Mouse (Mus musculus) liver, embryonic 13.5 days (tissue): ENCODE data around the gene Samm50. TPM values are rescaled to one million over a fixed set of nuclear protein-coding genes. Genes with fewer than 3 reads are reported as not detected.
"Not testable (repeated sequence)": the region's sequence is repeated elsewhere in the genome, so short reads cannot be mapped to it uniquely, and the experiment has no call there.

ENCODE experiments used
- ATAC-seq: fragments of 200-750 bp; cut with Nextera tagmentation; 2 replicates; pipeline ENCODE4 v1.8.0; 2017; ENCODE audit warnings: low read depth, mild to moderate bottlenecking, moderate number of reproducible peaks, moderate library complexity
- DNase-seq: peaks from one replicate; pipeline ENCODE4 v3.0.0; 2022
- H3K27ac ChIP-seq: fragments of 300-500 bp; sonication (generic); 2 replicates; pipeline ENCODE4 v1.5.1; 2015; ENCODE audit warnings: moderate library complexity, mild to moderate bottlenecking, inconsistent platforms
- H3K27me3 ChIP-seq: fragments of 300-500 bp; sonication (generic); 2 replicates; pipeline ENCODE4 v1.6.1; 2015; ENCODE audit warnings: mild to moderate bottlenecking, inconsistent platforms
- H3K36me3 ChIP-seq: fragments of 300-500 bp; sonication (generic); 2 replicates; pipeline ENCODE4 v1.6.1; 2015; ENCODE audit warnings: mild to moderate bottlenecking, inconsistent platforms
- H3K4me1 ChIP-seq: fragments of 300-500 bp; sonication (generic); replicated peaks from 2 replicates; pipeline ENCODE4 v1.6.1; 2015; ENCODE audit warnings: inconsistent platforms
- H3K4me2 ChIP-seq: fragments of 300-500 bp; sonication (generic); 2 replicates; pipeline ENCODE4 v1.6.1; 2015; ENCODE audit warnings: inconsistent platforms, mild to moderate bottlenecking, moderate library complexity
- H3K4me3 ChIP-seq: fragments of 300-500 bp; sonication (generic); replicated peaks from 2 replicates; pipeline ENCODE4 v1.5.1; 2015; ENCODE audit warnings: mild to moderate bottlenecking, inconsistent platforms
- H3K9ac ChIP-seq: fragments of 300-500 bp; sonication (generic); 2 replicates; pipeline ENCODE4 v1.6.1; 2015; ENCODE audit warnings: mild to moderate bottlenecking, inconsistent platforms
- H3K9me3 ChIP-seq: fragments of 300-500 bp; sonication (generic); replicated peaks from 2 replicates; pipeline ENCODE4 v1.6.1; 2016; ENCODE audit warnings: inconsistent platforms
- WGBS: fragments of 180-500 bp; shearing (Covaris S2); methylation state at CpG from one replicate; pipeline ENCODE4 v1.1.7; 2015; ENCODE audit not compliant: insufficient replicate concordance; 5-methylcytosine and 5-hydroxymethylcytosine counted together
- polyA plus RNA-seq: library from polyadenylated mRNA; unstranded; fragments of >200 nt; fragmentation: Nextera tagmentation; extraction: Ambion mirVana; gene quantifications from 2 replicates; pipeline ENCODE4 v1.2.1, GENCODE M21; 2015

Gene Samm50
- 98.0 and 106 TPM in 2 replicates for polyA plus RNA-seq

- H3K4me3 ChIP-seq = peak within 1 kb of the TSS; percentile 73
Observed at GRCm38 (mm10) chr15:84192058-84192791, at the start of gene Samm50. TSS of gene Samm50 (plus strand) at chr15:84192241.

GRCm38 (mm10) chr15:84156158-84156557 is 35.9 kb upstream of the Samm50 start:
- H3K27me3 ChIP-seq = no peaks in the 10 kb centered on the region
- ATAC-seq (no peak), DNase-seq (no peak)
- no peak overlapping the region for H3K27ac ChIP-seq
- no peaks in the 10 kb centered on the region for H3K9me3 ChIP-seq
- H3K36me3 ChIP-seq = no peaks in the 10 kb centered on the region
- no peaks in the 10 kb centered on the region for H3K4me1 ChIP-seq
- no peak overlapping the region for H3K9ac ChIP-seq
- no peak overlapping the region for H3K4me3 ChIP-seq
- 56% methylated on average over 2 of the region's 2 CpGs for WGBS
- H3K4me2 ChIP-seq = no peak overlapping the region

More at GRCm38 (mm10) chr15:84192058-84192791, at the start of gene Samm50:
- Histone ChIP-seq H3K27me3 (no peaks in the 10 kb centered on the region), H3K27ac (peak within 1 kb of the TSS; percentile 86), H3K9me3 (no peaks in the 10 kb centered on the region), H3K9ac (peak within 1 kb of the TSS; percentile 76), H3K4me2 (peak within 1 kb of the TSS; percentile 72), H3K36me3 (peaks cover 24% of the 10 kb centered on the region), H3K4me1 (peaks cover 46% of the 10 kb centered on the region)
- peak; percentile 89 for DNase-seq
- WGBS = 4% methylated on average over 48 of the region's 48 CpGs
- peak; percentile 97 for ATAC-seq

GRCm38 (mm10) chr15:84157530-84157929 is 34.5 kb upstream of the Samm50 start:
- not testable (repeated sequence) for ATAC-seq, DNase-seq
- WGBS = 69% methylated on average over 6 of the region's 6 CpGs

GRCm38 (mm10) chr15:84161871-84162270 is 30.2 kb upstream of the Samm50 start:
- ATAC-seq (no peak), DNase-seq (no peak)
- Histone ChIP-seq H3K9ac (no peak overlapping the region), H3K4me3 (no peak overlapping the region), H3K4me2 (no peak overlapping the region), H3K9me3 (no peaks in the 10 kb centered on the region), H3K27me3 (0 out of 2 replicates have a peak, but pooled peaks cover 3% of the 10 kb centered on the region), H3K4me1 (no peaks in the 10 kb centered on the region), H3K36me3 (no peaks in the 10 kb centered on the region), H3K27ac (no peak overlapping the region)
- WGBS = 61% methylated on average over 6 of the region's 6 CpGs

More at GRCm38 (mm10) chr15:84157530-84157929, 34.5 kb upstream of the Samm50 start:
- not testable (repeated sequence) for H3K27me3 ChIP-seq, H3K4me3 ChIP-seq, H3K27ac ChIP-seq, H3K4me2 ChIP-seq, H3K9me3 ChIP-seq, H3K4me1 ChIP-seq, H3K36me3 ChIP-seq, H3K9ac ChIP-seq

- Histone ChIP-seq H3K9ac (no peak overlapping the region), H3K4me2 (no peak overlapping the region), H3K9me3 (no peaks in the 10 kb centered on the region), H3K4me1 (peaks cover 13% of the 10 kb centered on the region), H3K27me3 (peaks cover 32% of the 10 kb centered on the region), H3K4me3 (no peak overlapping the region), H3K27ac (no peak overlapping the region), H3K36me3 (0 out of 2 replicates have a peak, but pooled peaks cover 3% of the 10 kb centered on the region)
- DNase-seq (no peak), ATAC-seq (no peak)
- WGBS = 62% methylated on average over 6 of the region's 6 CpGs
Observed at GRCm38 (mm10) chr15:84166818-84167217, 25.2 kb upstream of the Samm50 start.

- WGBS = under 1% methylated on average over 28 of the region's 28 CpGs
- peak within 1 kb of the TSS; percentile 77 for H3K4me2 ChIP-seq
- peak; percentile 86 for ATAC-seq
- 0 out of 2 replicates have a peak, but pooled peaks cover 3% of the 10 kb centered on the region for H3K36me3 ChIP-seq
- DNase-seq = peak; percentile 79
- H3K27ac ChIP-seq = peak within 1 kb of the TSS; percentile 69
- H3K9ac ChIP-seq = peak within 1 kb of the TSS; percentile 67
- no peaks in the 10 kb centered on the region for H3K9me3 ChIP-seq
- peaks cover 32% of the 10 kb centered on the region for H3K27me3 ChIP-seq
- H3K4me3 ChIP-seq = peak within 1 kb of the TSS; percentile 59
- H3K4me1 ChIP-seq = peaks cover 13% of the 10 kb centered on the region
Observed at GRCm38 (mm10) chr15:84167600-84167999, 24.4 kb upstream of the Samm50 start, which contains the start of gene Pnpla3. TSS of gene Pnpla3 (plus strand) at chr15:84167837.

- peak overlapping the region; percentile 69 for H3K27ac ChIP-seq
Observed at GRCm38 (mm10) chr15:84168170-84169161, 23.6 kb upstream of the Samm50 start.

GRCm38 (mm10) chr15:84169511-84169910 is 22.5 kb upstream of the Samm50 start:
- no peak for DNase-seq
- H3K4me2 ChIP-seq = peak overlapping the region; percentile 7; the same call in 1 of the 2 replicates
- 0 out of 2 replicates have a peak, but pooled peaks cover 5% of the 10 kb centered on the region for H3K36me3 ChIP-seq
- peak overlapping the region; percentile 65 for H3K27ac ChIP-seq
- H3K4me1 ChIP-seq = peaks cover 13% of the 10 kb centered on the region
- ATAC-seq = no peak
- H3K9ac ChIP-seq = no peak overlapping the region
- H3K27me3 ChIP-seq = peaks cover 32% of the 10 kb centered on the region
- H3K9me3 ChIP-seq = no peaks in the 10 kb centered on the region
- H3K4me3 ChIP-seq = no peak overlapping the region
- WGBS = 57% methylated on average over 1 of the region's 1 CpGs

More at GRCm38 (mm10) chr15:84168170-84169161, 23.6 kb upstream of the Samm50 start:
- peak overlapping the region; percentile 77 for H3K4me2 ChIP-seq
- H3K4me3 ChIP-seq = peak overlapping the region; percentile 59
- H3K27me3 ChIP-seq = peaks cover 32% of the 10 kb centered on the region
- DNase-seq (no peak), ATAC-seq (peak; percentile 74)
- 0 out of 2 replicates have a peak, but pooled peaks cover 3% of the 10 kb centered on the region for H3K36me3 ChIP-seq
- peak overlapping the region; percentile 67 for H3K9ac ChIP-seq
- H3K9me3 ChIP-seq = no peaks in the 10 kb centered on the region
- H3K4me1 ChIP-seq = peaks cover 13% of the 10 kb centered on the region
- 5% methylated on average over 28 of the region's 28 CpGs for whole genome bisulfite sequencing

GRCm38 (mm10) chr15:84171166-84171565 is 20.9 kb upstream of the Samm50 start:
- no peak overlapping the region for H3K9ac ChIP-seq

GRCm38 (mm10) chr15:84178733-84179132 is 13.3 kb upstream of the Samm50 start:
- Histone ChIP-seq H3K36me3 (0 out of 2 replicates have a peak, but pooled peaks cover 6% of the 10 kb centered on the region), H3K4me3 (no peak overlapping the region), H3K9me3 (no peaks in the 10 kb centered on the region), H3K4me2 (no peak overlapping the region), H3K4me1 (peaks cover 3% of the 10 kb centered on the region; the same call in 1 of the 2 replicates), H3K27me3 (peaks cover 12% of the 10 kb centered on the region; the same call in 1 of the 2 replicates), H3K9ac (no peak overlapping the region), H3K27ac (no peak overlapping the region)
- no peak for DNase-seq
- no peak for ATAC-seq
- WGBS = 69% methylated on average over 9 of the region's 9 CpGs

More at GRCm38 (mm10) chr15:84171166-84171565, 20.9 kb upstream of the Samm50 start:
- 0 out of 2 replicates have a peak, but pooled peaks cover 9% of the 10 kb centered on the region for H3K36me3 ChIP-seq
- H3K27me3 ChIP-seq = peaks cover 28% of the 10 kb centered on the region
- no peak overlapping the region for H3K4me3 ChIP-seq
- H3K4me2 ChIP-seq = no peak overlapping the region
- ATAC-seq (no peak), DNase-seq (no peak)
- H3K9me3 ChIP-seq = no peaks in the 10 kb centered on the region
- WGBS = 75% methylated on average over 7 of the region's 7 CpGs
- peaks cover 13% of the 10 kb centered on the region for H3K4me1 ChIP-seq
- no peak overlapping the region for H3K27ac ChIP-seq
